Mouse (Mus musculus) limb, embryonic 13.5 days (tissue): Measurements from ENCODE around the gene Pcdh8. TPM values are rescaled to one million over a fixed set of nuclear protein-coding genes. Genes with fewer than 3 reads are reported as not detected.

Experiments used
- ATAC-seq: fragments of 200-750 bp; cut with Nextera tagmentation; 2 replicates; pipeline ENCODE4 v1.8.0; 2017; ENCODE audit warnings: low read depth, moderate number of reproducible peaks, moderate TSS enrichment; ENCODE audit not compliant: low FRiP score
- H3K27ac ChIP-seq: fragments of 300-500 bp; sonication (generic); 2 replicates; pipeline ENCODE4 v1.5.1; 2015; ENCODE audit warnings: inconsistent platforms, mild to moderate bottlenecking, moderate library complexity
- H3K27me3 ChIP-seq: fragments of 300-500 bp; sonication (generic); 2 replicates; pipeline ENCODE4 v1.6.1; 2015; ENCODE audit warnings: mild to moderate bottlenecking, inconsistent platforms
- H3K36me3 ChIP-seq: fragments of 300-500 bp; sonication (generic); 2 replicates; pipeline ENCODE4 v1.6.1; 2015; ENCODE audit warnings: inconsistent platforms, mild to moderate bottlenecking, moderate library complexity
- H3K4me1 ChIP-seq: fragments of 300-500 bp; sonication (generic); 2 replicates; pipeline ENCODE4 v1.6.1; 2015; ENCODE audit warnings: inconsistent platforms
- H3K4me2 ChIP-seq: fragments of 300-500 bp; sonication (generic); replicated peaks from 2 replicates; pipeline ENCODE4 v1.6.1; 2015; ENCODE audit warnings: inconsistent platforms, mild to moderate bottlenecking, moderate library complexity
- H3K4me3 ChIP-seq: fragments of 300-500 bp; sonication (generic); 2 replicates; pipeline ENCODE4 v1.5.1; 2015; ENCODE audit warnings: moderate library complexity, mild to moderate bottlenecking, inconsistent platforms
- H3K9ac ChIP-seq: fragments of 300-500 bp; sonication (generic); 2 replicates; pipeline ENCODE4 v1.6.1; 2015; ENCODE audit warnings: mild to moderate bottlenecking, inconsistent platforms
- H3K9me3 ChIP-seq: fragments of 300-500 bp; sonication (generic); 2 replicates; pipeline ENCODE4 v1.6.1; 2016; ENCODE audit warnings: inconsistent platforms
- WGBS: fragments of 180-500 bp; shearing (Covaris S2); methylation state at CpG from one replicate; pipeline ENCODE4 v1.1.7; 2015; 5-methylcytosine and 5-hydroxymethylcytosine counted together
- microRNA counts: library from miRNA; unstranded; fragments of <30 nt; microRNA quantifications from one replicate; lab custom pipeline; 2016
- microRNA-seq: library from miRNA; unstranded; fragments of <30 nt; microRNA quantifications from one replicate; pipeline ENCODE4, GENCODE M21; 2016
- polyA plus RNA-seq: library from polyadenylated mRNA; unstranded; fragments of >200 nt; fragmentation: Nextera tagmentation; extraction: Ambion mirVana; gene quantifications from 2 replicates; pipeline ENCODE4 v1.2.1, GENCODE M21; 2015

The Pcdh8 gene
- polyA plus RNA-seq, 1 experiment from 2014 or later: 4.8 TPM

GRCm38 (mm10) chr14:79738441-79738840 is 32.7 kb downstream of the Pcdh8 start:
- no peak overlapping the region for H3K4me2 ChIP-seq
- 70% methylated on average over 9 of the region's 9 CpGs for WGBS
- no peak for ATAC-seq
- no peaks in the 10 kb centered on the region for H3K27me3 ChIP-seq
- no peaks in the 10 kb centered on the region; the same call in 1 of the 2 replicates for H3K9me3 ChIP-seq
- H3K36me3 ChIP-seq: no peaks in the 10 kb centered on the region
- no peak overlapping the region for H3K4me3 ChIP-seq
- H3K9ac ChIP-seq: no peak overlapping the region
- peaks cover 14% of the 10 kb centered on the region; the same call in 1 of the 2 replicates for H3K4me1 ChIP-seq
- no peak overlapping the region for H3K27ac ChIP-seq

DNA sequence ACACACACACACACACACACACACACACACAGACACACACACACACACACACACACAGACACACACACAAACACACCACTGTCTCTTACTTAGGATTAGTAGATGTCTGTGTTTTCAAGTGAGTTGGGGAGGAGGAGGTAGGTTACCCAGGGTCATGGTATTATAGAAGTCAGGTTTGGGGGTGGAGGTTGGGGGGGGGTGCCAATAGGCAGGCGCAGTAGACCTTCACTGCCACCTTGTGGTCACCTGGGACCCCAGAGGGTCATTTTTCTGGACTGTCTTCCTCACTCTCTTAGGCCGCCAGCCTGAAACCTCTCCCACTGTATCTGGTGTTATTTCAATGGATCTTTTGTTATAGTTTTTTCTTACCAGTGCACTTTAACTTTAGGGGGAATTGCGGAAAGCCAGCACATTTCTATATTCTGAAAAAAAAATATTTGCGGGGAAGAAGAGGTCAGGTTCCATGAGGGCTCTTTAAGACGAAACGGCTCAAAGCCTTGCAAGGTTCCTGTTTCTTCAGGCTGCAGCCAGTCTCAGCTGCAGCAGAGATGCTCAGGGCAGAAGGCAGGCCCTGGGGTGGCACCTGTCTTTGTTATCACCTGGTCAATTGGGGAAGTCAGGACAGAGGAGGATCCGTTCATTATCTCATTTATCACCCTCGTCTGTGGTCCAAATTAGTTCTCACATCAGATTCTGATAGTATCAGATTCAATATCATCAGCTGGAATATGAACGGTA is 33.3 kb downstream of the Pcdh8 start:
- no peak overlapping the region for H3K4me2 ChIP-seq
- no peaks in the 10 kb centered on the region; the same call in 1 of the 2 replicates for H3K9me3 ChIP-seq
- no peak overlapping the region for H3K9ac ChIP-seq
- ATAC-seq: no peak
- H3K36me3 ChIP-seq: no peaks in the 10 kb centered on the region
- no peak overlapping the region for H3K27ac ChIP-seq
- peaks cover 14% of the 10 kb centered on the region; the same call in 1 of the 2 replicates for H3K4me1 ChIP-seq
- no peaks in the 10 kb centered on the region for H3K27me3 ChIP-seq
- WGBS: 62% methylated on average over 9 of the region's 9 CpGs
- H3K4me3 ChIP-seq: no peak overlapping the region

DNA sequence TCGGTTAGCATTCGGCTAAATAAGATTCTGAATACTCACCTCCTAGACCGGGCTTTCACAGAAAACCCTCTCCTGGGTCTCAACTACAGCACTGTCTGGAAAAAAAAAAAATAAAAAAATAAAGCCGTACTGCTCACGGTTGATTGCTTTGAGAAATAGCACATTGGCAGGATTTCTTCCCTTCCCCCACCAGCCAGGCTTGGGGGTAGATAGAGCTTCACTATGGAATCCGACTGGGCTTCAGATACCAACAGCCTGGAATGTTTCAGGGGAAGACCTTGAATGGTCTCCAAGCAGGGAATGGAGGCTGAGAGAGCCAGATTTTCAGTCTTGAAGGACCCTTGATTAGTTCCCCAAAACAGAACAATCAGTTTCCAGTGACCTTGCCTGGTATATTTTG is 34.3 kb downstream of the Pcdh8 start:
- H3K4me2 ChIP-seq: no peak overlapping the region
- H3K27me3 ChIP-seq: no peaks in the 10 kb centered on the region
- H3K9ac ChIP-seq: no peak overlapping the region
- H3K4me3 ChIP-seq: no peak overlapping the region
- no peak for ATAC-seq
- H3K27ac ChIP-seq: no peak overlapping the region
- H3K9me3 ChIP-seq: no peaks in the 10 kb centered on the region; the same call in 1 of the 2 replicates
- H3K36me3 ChIP-seq: no peaks in the 10 kb centered on the region
- H3K4me1 ChIP-seq: peaks cover 14% of the 10 kb centered on the region; the same call in 1 of the 2 replicates
- 63% methylated on average over 6 of the region's 6 CpGs for WGBS

DNA sequence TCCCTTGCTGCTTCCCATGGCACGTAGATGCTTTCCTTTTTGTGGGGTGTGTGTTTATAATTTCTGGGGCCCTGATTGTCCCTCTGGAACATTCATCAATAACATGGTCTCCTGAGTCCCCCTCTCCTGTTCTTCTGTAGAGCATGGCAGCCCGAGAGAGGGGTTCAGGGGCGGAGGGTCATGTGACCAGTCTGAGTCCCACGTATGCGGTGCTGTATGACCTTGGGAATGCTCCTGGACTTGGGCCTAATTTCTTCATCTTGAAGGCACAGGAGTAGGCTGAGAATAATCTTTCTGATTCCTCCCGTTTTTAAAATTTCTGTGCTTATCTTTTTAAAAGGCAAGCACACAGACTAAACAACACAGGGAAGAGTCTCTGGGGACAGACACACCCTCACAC is 37.6 kb downstream of the Pcdh8 start:
- H3K27ac ChIP-seq: no peak overlapping the region
- no peak overlapping the region for H3K9ac ChIP-seq
- WGBS: 75% methylated on average over 6 of the region's 6 CpGs
- no peaks in the 10 kb centered on the region for H3K36me3 ChIP-seq
- no peak overlapping the region for H3K4me3 ChIP-seq
- no peaks in the 10 kb centered on the region for H3K4me1 ChIP-seq
- H3K9me3 ChIP-seq: no peaks in the 10 kb centered on the region; the same call in 1 of the 2 replicates
- no peak overlapping the region for H3K4me2 ChIP-seq
- H3K27me3 ChIP-seq: no peaks in the 10 kb centered on the region
- ATAC-seq: no peak

- Histone ChIP-seq H3K36me3 (no peaks in the 10 kb centered on the region), H3K4me1 (no peaks in the 10 kb centered on the region), H3K4me2 (no peak overlapping the region), H3K9ac (no peak overlapping the region), H3K4me3 (no peak overlapping the region), H3K9me3 (no peaks in the 10 kb centered on the region), H3K27me3 (no peaks in the 10 kb centered on the region), H3K27ac (no peak overlapping the region)
- 67% methylated on average over 6 of the region's 6 CpGs for WGBS
- ATAC-seq: no peak
These were observed 42.3 kb downstream of the Pcdh8 start for GRCm38 (mm10) chr14:79728811-79729210.

DNA sequence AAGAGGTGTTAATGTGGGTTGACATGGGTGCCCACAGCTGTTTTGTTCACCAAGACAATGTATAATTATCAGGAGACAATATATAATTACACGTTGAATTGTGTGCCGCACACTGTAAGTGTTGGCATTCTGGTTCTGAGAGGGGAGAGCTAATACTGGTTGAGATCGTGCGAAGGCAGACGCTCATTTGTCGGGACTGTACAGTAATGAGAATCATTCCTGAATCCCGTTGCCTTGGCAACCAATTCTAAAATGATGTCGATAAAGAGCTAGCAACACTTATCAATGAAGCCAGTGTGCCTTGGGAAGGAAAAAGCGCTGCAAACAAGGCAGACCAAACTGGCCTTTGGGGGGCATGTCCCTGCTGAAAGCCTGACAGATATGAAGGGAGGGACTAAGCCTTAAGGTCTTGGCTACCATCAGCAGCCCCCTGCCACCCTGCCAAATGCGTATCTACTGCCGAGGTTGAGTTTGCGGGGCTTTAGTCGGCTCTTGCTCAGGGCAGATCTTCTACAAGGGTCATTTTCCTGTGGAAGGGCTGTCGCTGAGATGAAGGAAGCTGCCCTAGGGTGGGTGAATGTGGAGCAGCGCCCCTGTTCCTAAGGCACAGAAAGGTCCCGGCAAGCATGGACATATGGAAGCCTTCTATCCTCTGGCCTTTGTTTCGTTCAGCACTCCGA is 47.0 kb downstream of the Pcdh8 start:
- ATAC-seq: no peak
- WGBS: 77% methylated on average over 18 of the region's 18 CpGs

DNA sequence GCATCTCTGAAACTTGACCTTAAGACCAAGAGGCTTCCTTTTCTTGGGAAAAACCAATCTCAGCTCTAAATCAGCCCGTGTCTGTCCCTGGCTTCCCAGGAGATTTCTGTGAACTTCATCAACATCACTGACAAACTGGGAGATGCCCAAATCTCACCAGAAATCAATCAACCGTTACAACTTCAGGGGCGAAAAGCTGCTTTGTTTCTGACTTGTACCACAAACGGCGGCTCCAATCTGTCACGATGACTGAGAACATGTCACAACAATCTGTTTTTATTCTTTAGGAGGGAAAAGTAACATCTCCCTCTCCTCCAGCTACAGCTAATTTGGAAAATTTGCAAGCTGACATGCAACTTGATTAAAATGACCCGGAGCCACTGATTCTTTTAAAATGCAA is 48.9 kb downstream of the Pcdh8 start:
- Histone ChIP-seq H3K36me3 (no peaks in the 10 kb centered on the region), H3K9ac (no peak overlapping the region), H3K4me3 (no peak overlapping the region), H3K27ac (no peak overlapping the region), H3K27me3 (no peaks in the 10 kb centered on the region), H3K4me2 (no peak overlapping the region), H3K4me1 (peaks cover 5% of the 10 kb centered on the region; the same call in 1 of the 2 replicates), H3K9me3 (no peaks in the 10 kb centered on the region)
- 74% methylated on average over 7 of the region's 7 CpGs for WGBS
- no peak for ATAC-seq

More for the DNA sequence above, 47.0 kb downstream of the Pcdh8 start:
- H3K4me2 ChIP-seq: no peak overlapping the region
- H3K27ac ChIP-seq: no peak overlapping the region
- H3K4me1 ChIP-seq: peaks cover 5% of the 10 kb centered on the region; the same call in 1 of the 2 replicates
- H3K27me3 ChIP-seq: no peaks in the 10 kb centered on the region
- no peaks in the 10 kb centered on the region for H3K9me3 ChIP-seq
- H3K36me3 ChIP-seq: no peaks in the 10 kb centered on the region
- no peak overlapping the region for H3K4me3 ChIP-seq
- H3K9ac ChIP-seq: no peak overlapping the region

MicroRNAs encoded within 50 kb of the gene (microRNA counts, 519-probe panel; counts per million panel counts)
- microRNA mmu-miR-759 (lab: Ali Mortazavi, UCI): 984 counts per million, percentile 5 among the panel's probes with 10 or more counts

Small RNA genes within 50 kb of the gene (microRNA-seq; reads per million reads assigned to microRNA genes)
- not detected for gene Mir759

Other genes with a start within 250 kb of the Pcdh8 start
- 139 and 148 TPM in 2 replicates for gene Sugt1, start 183.6 kb downstream of the Pcdh8 start, polyA plus RNA-seq
- gene Cnmd, start 109.1 kb downstream of the Pcdh8 start, polyA plus RNA-seq: 189 and 200 TPM in 2 replicates
- 0.64 and 0.69 TPM in 2 replicates for gene Olfm4, start 212.8 kb upstream of the Pcdh8 start, polyA plus RNA-seq